Mouse (Mus musculus) brain, embryonic 14.5 days (tissue): ENCODE measurements around the gene Klf13.

Experiments used
- CTCF ChIP-seq: fragments of 200-500 bp; IDR thresholded peaks from 2 replicates; pipeline ENCODE4 v1.5.1; 2012; ENCODE audit warnings: inconsistent platforms, mild to moderate bottlenecking, moderate library complexity, borderline replicate concordance; ENCODE audit not compliant: insufficient read depth, insufficient read length; ENCODE audit errors: extremely low read depth
- POLR2A ChIP-seq: fragments of 200-500 bp; IDR thresholded peaks from 2 replicates; pipeline ENCODE4 v1.6.1; 2012; ENCODE audit warnings: mild to moderate bottlenecking, inconsistent platforms, borderline replicate concordance; ENCODE audit not compliant: poor library complexity, insufficient read depth, insufficient read length, severe bottlenecking; ENCODE audit errors: extremely low read depth

- no peak for TF ChIP-seq POLR2A
- no peak for TF ChIP-seq CTCF
These were observed 72.8 kb downstream of the Klf13 start for GRCm38 (mm10) chr7:63865911-63866310.
